Mouse (Mus musculus): ENCODE results near the gene Ubac1. TPM values are rescaled to one million over a fixed set of nuclear protein-coding genes. Genes with fewer than 3 reads are reported as not detected.

The Ubac1 gene
- polyA plus RNA-seq, 1 experiment from 2014 or later, result 488 TPM

GRCm38 (mm10) chr2:26024138-26025075 is 2.9 kb upstream of the Ubac1 start:
- peak overlapping the region; percentile 59 for H3K9ac ChIP-seq
- peaks cover 2% of the 10 kb centered on the region; the same call in 1 of the 2 replicates for H3K36me3 ChIP-seq
- H3K4me2 ChIP-seq, result no peak overlapping the region
- H3K27ac ChIP-seq, result peak overlapping the region; percentile 84
- WGBS (ENCODE audit: insufficient replicate concordance), result 32% methylated on average over 4 of the region's 4 CpGs
- ATAC-seq (ENCODE audit: low read depth) (no peak), DNase-seq (no peak)
- H3K9me3 ChIP-seq (replicated peaks), result no peaks in the 10 kb centered on the region
- peaks cover 39% of the 10 kb centered on the region for H3K4me1 ChIP-seq (replicated peaks)
- no peak overlapping the region for H3K4me3 ChIP-seq (replicated peaks)
- peaks cover 12% of the 10 kb centered on the region; the same call in 1 of the 2 replicates for H3K27me3 ChIP-seq

DNA sequence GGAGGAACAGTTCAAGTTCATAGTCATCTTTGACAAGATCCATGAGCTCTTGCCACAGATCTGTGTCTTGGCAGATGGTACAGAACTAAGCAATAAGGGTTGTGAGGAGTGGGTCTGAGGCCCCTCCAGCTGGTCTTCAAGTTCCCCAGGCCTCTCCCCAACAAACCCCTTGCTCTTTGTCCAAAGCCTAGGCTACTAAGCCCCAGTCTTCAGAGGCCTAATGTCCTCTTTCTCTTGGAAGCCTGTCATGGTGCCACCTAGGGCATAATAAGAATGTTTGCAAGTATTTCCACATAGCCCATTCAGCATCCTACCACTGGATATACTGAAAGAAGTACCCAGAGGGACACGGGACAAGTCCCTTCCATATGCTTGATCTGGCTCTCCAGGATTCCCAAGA is 1.1 kb upstream of the Ubac1 start:
- H3K4me1 ChIP-seq (replicated peaks), result peaks cover 55% of the 10 kb centered on the region
- peak overlapping the region; percentile 99 for H3K27ac ChIP-seq
- peaks cover 15% of the 10 kb centered on the region for H3K36me3 ChIP-seq
- H3K4me2 ChIP-seq, result 0 out of 2 replicates have a peak overlapping the region, but pooled peaks have one; percentile 4
- 0 out of 2 replicates have a peak, but pooled peaks cover under 1% of the 10 kb centered on the region for H3K27me3 ChIP-seq
- H3K9me3 ChIP-seq (replicated peaks), result no peaks in the 10 kb centered on the region
- H3K4me3 ChIP-seq (replicated peaks), result no peak overlapping the region
- 84% methylated on average over 1 of the region's 1 CpGs for WGBS (ENCODE audit: insufficient replicate concordance)
- ATAC-seq (ENCODE audit: low read depth) (no peak), DNase-seq (no peak)
- peak overlapping the region; percentile 52 for H3K9ac ChIP-seq

DNA sequence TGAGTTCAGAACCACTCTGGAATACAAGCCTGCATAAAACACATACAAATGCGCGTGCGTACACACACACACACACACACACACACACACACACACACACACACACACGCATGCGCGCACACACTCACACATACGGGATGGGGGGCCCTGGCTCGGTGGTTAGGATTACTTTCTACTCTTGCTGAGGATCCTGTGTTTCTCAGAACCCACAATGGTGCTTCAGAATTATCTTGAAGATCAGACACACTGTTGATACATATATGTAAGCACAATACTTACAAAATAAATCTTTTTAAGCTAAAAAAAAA is 665 bp upstream of the Ubac1 start:
- WGBS (ENCODE audit: insufficient replicate concordance), result 75% methylated on average over 8 of the region's 8 CpGs
- Histone ChIP-seq H3K4me3 (replicated peaks) (peak overlapping the region; percentile 70), H3K9me3 (replicated peaks) (no peaks in the 10 kb centered on the region), H3K9ac (peak overlapping the region; percentile 94), H3K27ac (peak overlapping the region; percentile 99), H3K4me2 (peak overlapping the region; percentile 88), H3K27me3 (no peaks in the 10 kb centered on the region), H3K36me3 (peaks cover 16% of the 10 kb centered on the region), H3K4me1 (replicated peaks) (peaks cover 60% of the 10 kb centered on the region)
- DNase-seq, result no peak
- no peak for ATAC-seq (ENCODE audit: low read depth)

GRCm38 (mm10) chr2:26020714-26021560 is 610 bp downstream of the Ubac1 start:
- peak; percentile 53 for ATAC-seq (ENCODE audit: low read depth)

GRCm38 (mm10) chr2:26019923-26020322 is 1.6 kb downstream of the Ubac1 start:
- 43% methylated on average over 3 of the region's 3 CpGs for WGBS (ENCODE audit: insufficient replicate concordance)
- H3K9me3 ChIP-seq (replicated peaks), result no peaks in the 10 kb centered on the region
- peaks cover 82% of the 10 kb centered on the region for H3K4me1 ChIP-seq (replicated peaks)
- peaks cover 39% of the 10 kb centered on the region for H3K36me3 ChIP-seq
- ATAC-seq (ENCODE audit: low read depth) (peak; percentile 39), DNase-seq (no peak)
- peak overlapping the region; percentile 88 for H3K4me2 ChIP-seq
- H3K4me3 ChIP-seq (replicated peaks), result peak overlapping the region; percentile 70
- H3K27me3 ChIP-seq, result no peaks in the 10 kb centered on the region
- H3K27ac ChIP-seq, result peak overlapping the region; percentile 99
- H3K9ac ChIP-seq, result peak overlapping the region; percentile 94

More at GRCm38 (mm10) chr2:26020714-26021560, 610 bp downstream of the Ubac1 start:
- Histone ChIP-seq H3K4me1 (replicated peaks) (peaks cover 72% of the 10 kb centered on the region), H3K27me3 (no peaks in the 10 kb centered on the region), H3K4me3 (replicated peaks) (peak overlapping the region; percentile 70), H3K4me2 (peak overlapping the region; percentile 88), H3K27ac (peak overlapping the region; percentile 99), H3K9me3 (replicated peaks) (no peaks in the 10 kb centered on the region), H3K36me3 (peaks cover 29% of the 10 kb centered on the region), H3K9ac (peak overlapping the region; percentile 94)
- DNase-seq, result no peak
- 2% methylated on average over 38 of the region's 38 CpGs for WGBS (ENCODE audit: insufficient replicate concordance)

DNA sequence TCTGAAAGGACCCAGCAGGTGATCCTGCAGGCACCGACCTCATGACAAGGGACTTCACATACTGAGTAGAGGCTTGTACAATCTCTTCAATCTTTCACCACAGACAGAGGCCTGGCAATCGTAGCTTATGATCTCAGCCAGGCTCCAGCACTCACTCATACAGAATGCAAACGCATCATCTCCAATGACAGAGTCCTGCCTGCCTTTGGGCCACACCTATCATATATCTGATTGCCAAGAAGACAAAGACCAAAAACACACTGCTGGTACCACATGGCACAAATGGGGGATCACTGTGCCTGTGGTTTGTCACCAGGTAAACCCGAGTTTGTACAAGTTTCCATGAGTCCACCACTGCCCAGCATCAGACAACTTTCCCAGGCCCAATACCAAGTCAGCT is 4.2 kb downstream of the Ubac1 start:
- ATAC-seq (ENCODE audit: low read depth) (no peak), DNase-seq (no peak)
- H3K36me3 ChIP-seq, result peaks cover 65% of the 10 kb centered on the region
- H3K27me3 ChIP-seq, result no peaks in the 10 kb centered on the region
- no peaks in the 10 kb centered on the region for H3K9me3 ChIP-seq (replicated peaks)
- peak overlapping the region; percentile 70 for H3K4me3 ChIP-seq (replicated peaks)
- H3K27ac ChIP-seq, result peak overlapping the region; percentile 99
- H3K4me2 ChIP-seq, result peak overlapping the region; percentile 88
- H3K4me1 ChIP-seq (replicated peaks), result peaks cover 79% of the 10 kb centered on the region
- WGBS (ENCODE audit: insufficient replicate concordance), result 25% methylated on average over 4 of the region's 4 CpGs
- peak overlapping the region; percentile 94 for H3K9ac ChIP-seq

DNA sequence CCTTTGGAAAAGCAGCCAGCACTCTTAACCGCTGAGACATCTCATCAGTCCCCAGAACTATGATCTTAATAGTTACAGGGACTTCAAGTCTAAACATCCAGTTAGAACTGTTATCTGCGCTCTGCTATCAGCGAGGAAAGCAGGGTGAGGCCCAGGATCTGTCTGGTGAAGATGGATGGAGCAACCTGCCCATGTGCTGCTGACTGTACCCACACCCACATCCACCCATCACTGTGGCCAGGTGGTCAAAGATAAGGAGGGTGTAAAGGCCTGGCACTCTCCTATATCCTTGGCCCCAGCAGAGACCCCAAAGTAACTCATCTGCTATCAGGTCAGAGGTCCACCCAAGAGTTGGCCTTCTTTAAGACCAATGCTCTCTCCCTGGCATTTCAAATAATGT is 7.9 kb downstream of the Ubac1 start:
- peak overlapping the region; percentile 99 for H3K27ac ChIP-seq

DNA sequence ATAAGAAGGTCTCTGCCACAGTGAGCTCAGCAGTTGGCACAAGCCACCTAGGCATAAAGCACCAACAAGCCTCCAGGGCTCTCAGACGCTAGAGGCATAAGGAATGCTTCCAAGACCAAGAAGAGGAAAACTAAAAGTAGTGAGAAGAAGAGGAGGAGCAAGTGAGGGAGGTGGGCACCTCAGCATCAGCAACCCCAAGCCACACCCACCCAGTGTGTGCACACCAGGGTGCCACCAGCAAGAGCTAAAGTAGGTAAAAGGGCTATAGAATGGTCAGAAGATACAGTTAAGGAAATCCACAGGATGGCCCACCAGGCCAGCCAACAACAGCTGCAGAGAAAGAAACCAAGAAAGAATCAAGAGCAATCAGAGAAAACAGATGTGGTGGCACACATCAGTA is 10.1 kb downstream of the Ubac1 start:
- Histone ChIP-seq H3K4me1 (replicated peaks) (peaks cover 84% of the 10 kb centered on the region), H3K4me3 (replicated peaks) (peak overlapping the region; percentile 70), H3K27ac (peak overlapping the region; percentile 99), H3K9me3 (replicated peaks) (no peaks in the 10 kb centered on the region), H3K36me3 (peaks cover 100% of the 10 kb centered on the region), H3K9ac (peak overlapping the region; percentile 94), H3K27me3 (no peaks in the 10 kb centered on the region), H3K4me2 (peak overlapping the region; percentile 88)
- DNase-seq (no peak), ATAC-seq (ENCODE audit: low read depth) (no peak)
- 71% methylated on average over 1 of the region's 1 CpGs for WGBS (ENCODE audit: insufficient replicate concordance)

More for the DNA sequence above, 7.9 kb downstream of the Ubac1 start:
- peak overlapping the region; percentile 70 for H3K4me3 ChIP-seq (replicated peaks)
- H3K36me3 ChIP-seq, result peaks cover 92% of the 10 kb centered on the region
- peak overlapping the region; percentile 94 for H3K9ac ChIP-seq
- no peaks in the 10 kb centered on the region for H3K9me3 ChIP-seq (replicated peaks)
- peak overlapping the region; percentile 88 for H3K4me2 ChIP-seq
- ATAC-seq (ENCODE audit: low read depth) (peak; percentile 97), DNase-seq (peak; percentile 91)
- no peaks in the 10 kb centered on the region for H3K27me3 ChIP-seq
- H3K4me1 ChIP-seq (replicated peaks), result peaks cover 88% of the 10 kb centered on the region
- 24% methylated on average over 3 of the region's 3 CpGs for WGBS (ENCODE audit: insufficient replicate concordance)

DNA sequence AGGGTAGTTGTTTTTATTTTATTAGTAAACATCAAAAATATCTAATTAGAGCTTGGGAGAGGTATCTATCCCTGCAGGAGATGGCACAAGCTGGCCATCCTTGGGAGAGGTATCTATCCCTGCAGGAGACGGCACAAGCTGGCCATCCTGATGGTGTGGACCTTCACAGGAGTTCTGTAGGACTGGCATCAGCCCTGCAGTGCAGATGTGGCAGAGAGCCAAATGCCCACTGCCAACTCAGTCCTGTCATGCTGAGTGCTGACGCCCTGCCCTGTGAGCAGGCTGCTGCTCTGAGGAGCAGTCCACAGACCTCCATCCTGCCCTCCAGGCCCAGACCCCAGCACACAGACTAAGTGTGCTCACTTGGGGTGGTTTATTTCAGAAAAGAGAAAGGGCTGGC is 19.5 kb downstream of the Ubac1 start:
- H3K36me3 ChIP-seq, result peaks cover 100% of the 10 kb centered on the region
- H3K27ac ChIP-seq, result peak overlapping the region; percentile 47; the same call in 1 of the 2 replicates
- H3K27me3 ChIP-seq, result no peaks in the 10 kb centered on the region
- H3K4me3 ChIP-seq (replicated peaks), result no peak overlapping the region
- peak overlapping the region; percentile 29; the same call in 1 of the 2 replicates for H3K9ac ChIP-seq
- 95% methylated on average over 2 of the region's 2 CpGs for WGBS (ENCODE audit: insufficient replicate concordance)
- DNase-seq (no peak), ATAC-seq (ENCODE audit: low read depth) (no peak)
- H3K4me1 ChIP-seq (replicated peaks), result peaks cover 31% of the 10 kb centered on the region
- H3K9me3 ChIP-seq (replicated peaks), result no peaks in the 10 kb centered on the region
- H3K4me2 ChIP-seq, result no peak overlapping the region

DNA sequence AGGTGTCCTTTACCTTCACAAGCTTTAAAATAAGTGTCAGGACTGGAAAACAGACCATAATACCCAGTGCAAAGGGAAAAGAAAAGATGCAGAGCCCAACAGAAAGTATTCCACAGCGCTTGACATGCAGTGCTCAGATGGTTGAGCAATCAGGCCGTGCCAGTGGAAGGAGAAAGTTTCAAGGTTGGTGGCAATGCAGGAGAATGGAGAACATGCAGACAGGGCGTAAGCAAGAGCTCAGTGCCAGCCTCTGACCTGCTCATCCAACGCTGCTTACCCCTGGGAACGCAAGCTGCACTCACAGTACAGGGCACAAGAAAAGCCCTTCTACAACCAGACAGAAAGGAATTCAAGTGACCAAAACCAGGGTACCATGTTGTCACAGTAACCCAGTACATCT is 20.4 kb downstream of the Ubac1 start:
- no peaks in the 10 kb centered on the region for H3K9me3 ChIP-seq (replicated peaks)
- 0 out of 2 replicates have a peak overlapping the region, but pooled peaks have one; percentile 14 for H3K27ac ChIP-seq
- H3K9ac ChIP-seq, result peak overlapping the region; percentile 34; the same call in 1 of the 2 replicates
- H3K4me1 ChIP-seq (replicated peaks), result peaks cover 26% of the 10 kb centered on the region
- 92% methylated on average over 5 of the region's 5 CpGs for WGBS (ENCODE audit: insufficient replicate concordance)
- no peak overlapping the region for H3K4me3 ChIP-seq (replicated peaks)
- no peaks in the 10 kb centered on the region for H3K27me3 ChIP-seq
- ATAC-seq (ENCODE audit: low read depth) (no peak), DNase-seq (no peak)
- peaks cover 100% of the 10 kb centered on the region for H3K36me3 ChIP-seq
- no peak overlapping the region for H3K4me2 ChIP-seq

DNA sequence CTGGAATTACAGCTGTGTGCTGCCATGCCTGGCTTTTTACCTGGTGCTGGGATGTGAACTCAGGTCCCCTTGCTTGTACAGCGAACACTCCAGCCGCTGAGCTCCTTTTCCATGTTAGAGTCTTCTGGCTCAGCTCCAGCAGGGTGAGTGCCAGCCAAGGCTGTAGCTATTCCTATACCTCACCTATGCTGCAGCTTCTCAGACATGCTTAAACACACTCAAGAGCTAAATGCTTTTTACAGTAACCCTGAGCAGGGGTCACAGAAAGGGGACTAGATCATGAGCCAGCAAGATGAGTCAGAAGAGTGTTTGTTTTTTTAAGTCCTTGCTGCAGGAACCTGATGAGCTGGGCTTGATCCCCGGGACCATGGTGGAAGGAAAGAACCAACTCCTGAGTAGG is 23.8 kb downstream of the Ubac1 start:
- no peaks in the 10 kb centered on the region for H3K27me3 ChIP-seq
- H3K36me3 ChIP-seq, result peaks cover 89% of the 10 kb centered on the region
- no peak overlapping the region for H3K9ac ChIP-seq
- H3K4me1 ChIP-seq (replicated peaks), result peaks cover 25% of the 10 kb centered on the region
- H3K4me2 ChIP-seq, result no peak overlapping the region
- H3K27ac ChIP-seq, result peak overlapping the region; percentile 51; the same call in 1 of the 2 replicates
- WGBS (ENCODE audit: insufficient replicate concordance), result 96% methylated on average over 3 of the region's 3 CpGs
- no peak overlapping the region for H3K4me3 ChIP-seq (replicated peaks)
- no peaks in the 10 kb centered on the region for H3K9me3 ChIP-seq (replicated peaks)
- ATAC-seq (ENCODE audit: low read depth), result no peak
- DNase-seq, result no peak

Measured in liver, embryonic 13.5 days (tissue).